Mouse (Mus musculus) pancreas, adult 10 weeks (tissue): ENCODE measurements around the gene Mrpl45. TPM values are rescaled to one million over a fixed set of nuclear protein-coding genes. Genes with fewer than 3 reads are reported as not detected.

Experiments used
- polyA plus RNA-seq: library from polyadenylated mRNA; stranded (reverse); fragments of 350-450 nt; fragmentation: Illumina TruSeq; extraction: RNeasy Lipid Tissue Mini Kit (QIAGEN cat#74804); gene quantifications from one replicate; pipeline ENCODE4 v1.2.3, GENCODE M21; 2015; ENCODE audit warnings: low read depth, low replicate concordance; ENCODE audit not compliant: insufficient read depth

The Mrpl45 gene
- 3.5 TPM for polyA plus RNA-seq

GRCm38 (mm10) chr11:97315504-97316503 lies at the start of gene Mrpl45:
Gene Mrpl45 (plus strand): TSS chr11:97315716.

GRCm38 (mm10) chr11:97280216-97280861 lies 35.2 kb upstream of the Mrpl45 start, which contains the start of gene Npepps:
Gene Npepps (minus strand): TSS chr11:97280638.

DNA sequence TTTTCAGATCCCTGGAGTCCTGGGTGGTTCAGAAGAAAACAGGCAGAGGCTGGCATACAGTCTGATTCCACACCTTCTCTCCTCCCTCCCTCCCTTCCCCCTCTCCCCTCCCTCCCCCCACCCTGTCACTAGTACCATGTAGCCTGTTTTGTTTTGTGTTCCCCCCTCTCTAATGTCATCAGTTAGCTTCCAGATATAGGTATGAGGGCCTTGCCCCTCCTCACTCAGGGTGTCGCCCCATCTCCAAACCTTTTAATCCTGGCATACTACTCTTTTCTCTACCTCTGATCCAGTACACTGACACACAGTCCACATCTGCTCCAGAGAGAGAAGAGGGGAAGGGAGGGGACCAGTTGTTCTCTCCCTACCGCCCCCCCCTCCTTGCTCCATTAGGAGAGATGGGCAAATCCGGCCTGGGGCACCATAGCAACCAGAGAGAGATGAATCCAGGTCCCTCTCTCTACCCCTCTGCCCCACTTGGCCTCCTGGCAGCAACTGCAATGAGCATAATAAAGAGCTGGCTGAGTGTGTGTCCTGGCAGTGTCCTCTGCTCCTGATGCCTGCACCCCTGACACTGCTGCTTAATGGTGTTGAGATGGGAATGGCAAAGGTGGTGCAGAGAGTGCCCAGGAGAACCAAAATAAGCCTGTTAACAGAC lies 36.6 kb downstream of the Mrpl45 start, which contains the start of gene Gpr179:
Gene Gpr179 (minus strand): TSS at position 51 of the 658 bp plus-strand sequence.

GRCm38 (mm10) chr11:97361948-97362648 lies 46.6 kb downstream of the Mrpl45 start, which contains the start of gene Socs7:
Gene Socs7 (plus strand): TSS chr11:97362551.

Other genes starting within 250 kb of the Mrpl45 start
- not detected for gene Tbx21, start 200.4 kb upstream of the Mrpl45 start, polyA plus RNA-seq
- gene Tbkbp1, start 164.2 kb upstream of the Mrpl45 start, polyA plus RNA-seq: 5.3 TPM
- gene Kpnb1, start 127.8 kb upstream of the Mrpl45 start, polyA plus RNA-seq: 19.5 TPM
- 14.6 TPM for gene Npepps, start 35.1 kb upstream of the Mrpl45 start, polyA plus RNA-seq
- gene Gpr179, start 36.4 kb downstream of the Mrpl45 start, polyA plus RNA-seq: 0.30 TPM
- 3.5 TPM for gene Socs7, start 46.8 kb downstream of the Mrpl45 start, polyA plus RNA-seq
- 6.1 TPM for gene Arhgap23, start 99.8 kb downstream of the Mrpl45 start, polyA plus RNA-seq
- gene 4933428G20Rik, start 184.6 kb downstream of the Mrpl45 start, polyA plus RNA-seq: not detected